9 mouse cellular contexts compared by ENCODE assay signal in genomic region chr10:19848928-19849770, GRCm38 (mm10). TPM values are rescaled to one million over a fixed set of nuclear protein-coding genes. Genes with fewer than 3 reads are reported as not detected.
DNase-seq lines count a peak whose midpoint lies in the region; ATAC-seq and TF ChIP-seq lines count a peak whose summit lies in the region.
"Had no signal": no experiment of that assay in that cellular context is flagged by ENCODE, and none has a peak within 500 bp of the region (broad histone marks: within the 10 kb centered on the region; RNA-seq: fewer than 3 reads in every experiment).

No protein-coding gene starts in this region.

- H3K4me1 ChIP-seq in cerebellum, adult 2 months (ENCODE audit: control insufficient read depth, insufficient read depth, low read length) = 0 out of 2 replicates have a peak, but pooled peaks cover 7% of the 10 kb centered on the region
- peaks cover 10% of the 10 kb centered on the region; the same call in 1 of the 2 replicates for H3K4me1 ChIP-seq in neural tube, embryonic 11.5 days (ENCODE audit: control insufficient read depth, insufficient read depth, low read length)
- H3K4me1 ChIP-seq in intestine, embryonic 14.5 days (replicated peaks; ENCODE audit: control insufficient read depth, insufficient read depth, low read length) = peaks cover 8% of the 10 kb centered on the region
- peaks cover 30% of the 10 kb centered on the region for H3K4me1 ChIP-seq in olfactory bulb, adult 2 months (ENCODE audit: control insufficient read depth, insufficient read depth, low read length)

- DNase-seq in cerebellum, adult 2 months = peak; percentile 5 to 11
- DNase-seq in cerebellum, adult 11-12 months = no peak
- DNase-seq in neural tube, embryonic 11.5 days (ENCODE audit: low spot score) = peak; percentile 32
- no peak for DNase-seq in neural tube, embryonic 10.5 days (ENCODE audit: extremely low spot score, low spot score)
- DNase-seq in intestine, embryonic 14.5 days (ENCODE audit: low spot score) = peak; percentile 65
- DNase-seq in spleen, adult 12 weeks (ENCODE audit: low spot score) = no peak
- no peak for DNase-seq in kidney, postnatal 25 days

- H3K4me2 ChIP-seq in neural tube, embryonic 11.5 days (ENCODE audit: low read depth) = peak overlapping the region; percentile 99
- peak overlapping the region; percentile 99 for H3K4me2 ChIP-seq in intestine, embryonic 14.5 days (ENCODE audit: low read length)

- TF ChIP-seq CTCF in cerebellum, adult 2 months (IDR thresholded peaks at IDR 0.05; ENCODE audit: borderline replicate concordance, insufficient read depth, low read depth, low read length) = no peak
- TF ChIP-seq CTCF in olfactory bulb, adult 2 months (IDR thresholded peaks at IDR 0.05; ENCODE audit: insufficient read depth, low read depth, low read length) = no peak

- H3K4me3 ChIP-seq in cerebellum, adult 2 months (replicated peaks; ENCODE audit: insufficient read depth, low read depth, low read length) = peak overlapping the region; percentile 11
- peak overlapping the region; percentile 54 for H3K4me3 ChIP-seq in neural tube, embryonic 11.5 days (ENCODE audit: low read depth, low read length)
- peak overlapping the region; percentile 51 for H3K4me3 ChIP-seq in intestine, embryonic 14.5 days (ENCODE audit: low read depth, low read length)
- H3K4me3 ChIP-seq in olfactory bulb, adult 2 months (ENCODE audit: insufficient read depth, low read depth, low read length) = peak overlapping the region; percentile 57

- 10% methylated on average over 44 of the region's 44 CpGs for WGBS in cerebellum, adult 2 months
- WGBS in neural tube, embryonic 11.5 days = 3% methylated on average over 44 of the region's 44 CpGs
- 6% methylated on average over 44 of the region's 44 CpGs for WGBS in intestine, embryonic 14.5 days
- WGBS in olfactory bulb, adult 2 months = 23% methylated on average over 44 of the region's 44 CpGs

- ATAC-seq in neural tube, embryonic 11.5 days (ENCODE audit: insufficient read depth, low FRiP score, low TSS enrichment) = no peak
- 0 out of 2 replicates have a peak, but pooled peaks have one; percentile 19 for ATAC-seq in intestine, embryonic 14.5 days (replicated peaks; ENCODE audit: low FRiP score, low TSS enrichment, low read depth)

- H3K36me3 ChIP-seq in neural tube, embryonic 11.5 days (ENCODE audit: control insufficient read depth, insufficient read depth, low read length) = no peaks in the 10 kb centered on the region
- no peaks in the 10 kb centered on the region for H3K36me3 ChIP-seq in intestine, embryonic 14.5 days (ENCODE audit: control insufficient read depth, insufficient read depth, low read length)

- no peak for TF ChIP-seq POLR2A in cerebellum, adult 2 months (IDR thresholded peaks at IDR 0.05; ENCODE audit: borderline replicate concordance, insufficient read depth, low read length)
- no peak for TF ChIP-seq POLR2A in olfactory bulb, adult 2 months (IDR thresholded peaks at IDR 0.05; ENCODE audit: insufficient read depth, low read depth, low read length)

- no peak overlapping the region for H3K27ac ChIP-seq in cerebellum, adult 2 months (ENCODE audit: insufficient read depth, low read length)
- H3K27ac ChIP-seq in neural tube, embryonic 11.5 days (ENCODE audit: low read depth, low read length) = no peak overlapping the region
- H3K27ac ChIP-seq in intestine, embryonic 14.5 days (ENCODE audit: low read depth) = no peak overlapping the region
- H3K27ac ChIP-seq in olfactory bulb, adult 2 months (ENCODE audit: insufficient read depth, low read depth, low read length) = no peak overlapping the region

- no peaks in the 10 kb centered on the region for H3K9me3 ChIP-seq in neural tube, embryonic 11.5 days (ENCODE audit: control insufficient read depth, low read length)
- H3K9me3 ChIP-seq in intestine, embryonic 14.5 days (ENCODE audit: control insufficient read depth, low read length) = no peaks in the 10 kb centered on the region

- H3K9ac ChIP-seq in neural tube, embryonic 11.5 days (ENCODE audit: low read length) = no peak overlapping the region; the same call in 1 of the 2 replicates
- no peak overlapping the region for H3K9ac ChIP-seq in intestine, embryonic 14.5 days (ENCODE audit: low read length)

- H3K27me3 ChIP-seq in cerebellum, adult 2 months (ENCODE audit: control insufficient read depth, insufficient read depth, low read length) = peaks cover 2% of the 10 kb centered on the region; the same call in 1 of the 2 replicates
- peaks cover 43% of the 10 kb centered on the region for H3K27me3 ChIP-seq in neural tube, embryonic 11.5 days (ENCODE audit: control insufficient read depth, insufficient read depth, low read length)
- peaks cover 59% of the 10 kb centered on the region for H3K27me3 ChIP-seq in intestine, embryonic 14.5 days (replicated peaks; ENCODE audit: control insufficient read depth, insufficient read depth, low read length)

RNA-seq across cellular contexts. Expression of gene Slc35d3, which starts 2.1 kb away (rescaled TPM):
- 2.0 and 2.3 TPM in 2 replicates for polyA plus RNA-seq in cerebellum, adult 2 months (2012; rRNA removed)
- 0.66 and 0.78 TPM in 2 replicates for polyA plus RNA-seq in neural tube, embryonic 11.5 days (2014; fragmentation: Nextera tagmentation; extraction: Ambion mirVana)
- polyA plus RNA-seq in intestine, embryonic 14.5 days (2014; fragmentation: Nextera tagmentation; extraction: Ambion mirVana) = 0.26 and 0.65 TPM in 2 replicates
- polyA plus RNA-seq in olfactory bulb, adult 2 months (2012; ENCODE audit: insufficient read depth, insufficient read length, low replicate concordance, missing spikeins) = not detected in 2 replicates
- polyA plus RNA-seq: gonadal fat pad, adult 2 months had no signal

RNA-seq across cellular contexts. Expression of gene Pex7, which starts 58.3 kb away (rescaled TPM):
- polyA plus RNA-seq in cerebellum, adult 2 months (2012; rRNA removed) = 38.8 and 39.8 TPM in 2 replicates
- polyA plus RNA-seq in neural tube, embryonic 11.5 days (2014; fragmentation: Nextera tagmentation; extraction: Ambion mirVana) = 27.2 and 29.1 TPM in 2 replicates
- polyA plus RNA-seq in intestine, embryonic 14.5 days (2014; fragmentation: Nextera tagmentation; extraction: Ambion mirVana) = 41.1 and 41.3 TPM in 2 replicates
- polyA plus RNA-seq in olfactory bulb, adult 2 months (2012; ENCODE audit: insufficient read depth, insufficient read length, low replicate concordance, missing spikeins) = not detected in 2 replicates

Comparison
In these comparisons a context has a peak if more than half of its experiments do, and no peak if none do; other contexts are left out.
1. DNase-seq: peak in cerebellum, adult 2 months (2 of 2), neural tube, embryonic 11.5 days (single experiment) and intestine, embryonic 14.5 days (single experiment); none in cerebellum, adult 11-12 months (single experiment), neural tube, embryonic 10.5 days (single experiment), spleen, adult 12 weeks (single experiment) and kidney, postnatal 25 days (0 of 2).
2. Peak in every context shown above with its lines, with median percentiles within 50 percentile points of each other: H3K4me3 ChIP-seq.